11 mouse cellular contexts compared by ENCODE assay signal in genomic region chr3:3388056-3388770, GRCm38 (mm10).
DNase-seq lines count a peak whose midpoint lies in the region; ATAC-seq and TF ChIP-seq lines count a peak whose summit lies in the region.
"Had no signal": no experiment of that assay in that cellular context is flagged by ENCODE, and none has a peak within 500 bp of the region (broad histone marks: within the 10 kb centered on the region; RNA-seq: fewer than 3 reads in every experiment).

No protein-coding gene starts in this region.

- no peak overlapping the region for H3K27ac ChIP-seq in forebrain, embryonic 14.5 days (ENCODE audit: low read depth, low read length)
- no peak overlapping the region for H3K27ac ChIP-seq in limb, embryonic 14.5 days (replicated peaks; ENCODE audit: low read depth, low read length)
- H3K27ac ChIP-seq in gastrocnemius, adult 2 months: no peak overlapping the region
- H3K27ac ChIP-seq: macrophage had no signal

- ATAC-seq in forebrain, embryonic 14.5 days: peak; percentile 93
- ATAC-seq in limb, embryonic 14.5 days (ENCODE audit: low FRiP score, low read depth): peak; percentile 65; the same call in 1 of the 2 replicates
- no peak for ATAC-seq in erythroid progenitor cell, adult 5-6 weeks (replicated peaks; ENCODE audit: low FRiP score, poor library complexity, severe bottlenecking)
- ATAC-seq: intestine, embryonic 16.5 days had no signal

- H3K36me3 ChIP-seq in forebrain, embryonic 14.5 days (ENCODE audit: control insufficient read depth, insufficient read depth, low read length): no peaks in the 10 kb centered on the region
- no peaks in the 10 kb centered on the region for H3K36me3 ChIP-seq in limb, embryonic 14.5 days (ENCODE audit: control insufficient read depth, insufficient read depth, low read length)

- H3K4me2 ChIP-seq in forebrain, embryonic 14.5 days (ENCODE audit: low read length): no peak overlapping the region
- no peak overlapping the region for H3K4me2 ChIP-seq in limb, embryonic 14.5 days (replicated peaks; ENCODE audit: low read depth, low read length, severe bottlenecking)

- DNase-seq in 416B (ENCODE audit: low read depth): peak; percentile 43
- peak; percentile 52 for DNase-seq in R1 (ENCODE audit: low read depth, low spot score)
- DNase-seq in forebrain, embryonic 14.5 days (ENCODE audit: low spot score): peak; percentile 68
- DNase-seq in limb, embryonic 14.5 days (ENCODE audit: low spot score): peak; percentile 3
- DNase-seq in urinary bladder, adult 18-20 months (ENCODE audit: low spot score in 2 of 2): no peak
- DNase-seq in spleen, postnatal 36 days (ENCODE audit: low spot score in 2 of 2): no peak
- no peak for DNase-seq in gastrocnemius, adult 2 months
- DNase-seq: gastrocnemius, postnatal 25 days had no signal

- 13% methylated on average over 3 of the region's 3 CpGs for WGBS in forebrain, embryonic 14.5 days
- WGBS in limb, embryonic 14.5 days: 26% methylated on average over 3 of the region's 3 CpGs

- no peaks in the 10 kb centered on the region for H3K9me3 ChIP-seq in forebrain, embryonic 14.5 days (replicated peaks; ENCODE audit: control insufficient read depth, low read length)
- H3K9me3 ChIP-seq in limb, embryonic 14.5 days (ENCODE audit: control insufficient read depth, low read length): no peaks in the 10 kb centered on the region

- H3K9ac ChIP-seq in forebrain, embryonic 14.5 days (ENCODE audit: low read length): no peak overlapping the region
- H3K9ac ChIP-seq in limb, embryonic 14.5 days (ENCODE audit: low read depth, low read length, severe bottlenecking): no peak overlapping the region

- no peaks in the 10 kb centered on the region for H3K4me1 ChIP-seq in forebrain, embryonic 14.5 days (ENCODE audit: control insufficient read depth, insufficient read depth, low read length)
- no peaks in the 10 kb centered on the region for H3K4me1 ChIP-seq in limb, embryonic 14.5 days (ENCODE audit: control insufficient read depth, insufficient read depth, low read length)

- intact Hi-C loops in gastrocnemius, adult 2 months (cut with DNase I): no loop called here

- TF ChIP-seq POLR2A in limb, embryonic 14.5 days (IDR thresholded peaks at IDR 0.05; ENCODE audit: borderline replicate concordance, extremely low read depth, insufficient read depth, insufficient read length): no peak

- H3K27me3 ChIP-seq in forebrain, embryonic 14.5 days (replicated peaks; ENCODE audit: control insufficient read depth, insufficient read depth, low read length): no peaks in the 10 kb centered on the region
- H3K27me3 ChIP-seq in limb, embryonic 14.5 days (ENCODE audit: control insufficient read depth, insufficient read depth, low read length): no peaks in the 10 kb centered on the region

- no peak overlapping the region for H3K4me3 ChIP-seq in forebrain, embryonic 14.5 days (ENCODE audit: low read depth, low read length)
- no peak overlapping the region for H3K4me3 ChIP-seq in limb, embryonic 14.5 days (replicated peaks; ENCODE audit: low read length)
- H3K4me3 ChIP-seq in gastrocnemius, adult 2 months: no peak overlapping the region

- TF ChIP-seq CTCF in gastrocnemius, adult 2 months (IDR thresholded peaks at IDR 0.05): no peak

Comparison
In these comparisons a context has a peak if more than half of its experiments do, and no peak if none do; other contexts are left out.
1. DNase-seq: peak in 416B (single experiment), R1 (single experiment), forebrain, embryonic 14.5 days (single experiment) and limb, embryonic 14.5 days (single experiment); none in urinary bladder, adult 18-20 months (0 of 2), spleen, postnatal 36 days (0 of 2) and gastrocnemius, adult 2 months (single experiment).